Mouse (Mus musculus) heart, adult 10 weeks (tissue): ENCODE data around the gene B130006D01Rik. TPM values are rescaled to one million over a fixed set of nuclear protein-coding genes. Genes with fewer than 3 reads are reported as not detected.

Experiments
- polyA plus RNA-seq: library from polyadenylated mRNA; stranded (reverse); fragments of 350-450 nt; fragmentation: Illumina TruSeq; extraction: RNeasy Lipid Tissue Mini Kit (QIAGEN cat#74804); gene quantifications from one replicate; pipeline ENCODE4 v1.2.3, GENCODE M21; 2014; ENCODE audit warnings: low read depth, low replicate concordance

The B130006D01Rik gene
- polyA plus RNA-seq: not detected

GRCm38 (mm10) chr11:95723287-95723686, at the start of gene B130006D01Rik:
Gene B130006D01Rik (plus strand): TSS chr11:95723587.

GRCm38 (mm10) chr11:95712563-95713224, 10.7 kb upstream of the B130006D01Rik start, which contains the start of gene Zfp652:
Gene Zfp652 (plus strand): TSS chr11:95712673.

Other genes with a start within 250 kb of the B130006D01Rik start
- 0.21 TPM for gene Nxph3, start 209.0 kb upstream of the B130006D01Rik start, polyA plus RNA-seq
- 0.97 TPM for gene Ngfr, start 135.9 kb upstream of the B130006D01Rik start, polyA plus RNA-seq
- gene Phb, start 56.6 kb upstream of the B130006D01Rik start, polyA plus RNA-seq: 382 TPM
- gene Zfp652, start 10.9 kb upstream of the B130006D01Rik start, polyA plus RNA-seq: 18.9 TPM
- gene Phospho1, start 100.9 kb downstream of the B130006D01Rik start, polyA plus RNA-seq: 133 TPM
- 35.7 TPM for gene Gngt2, start 113.6 kb downstream of the B130006D01Rik start, polyA plus RNA-seq
- gene Abi3, start 118.9 kb downstream of the B130006D01Rik start, polyA plus RNA-seq: 12.4 TPM
- gene B4galnt2, start 191.3 kb downstream of the B130006D01Rik start, polyA plus RNA-seq: not detected